Mouse (Mus musculus) urinary bladder, postnatal 25 days (tissue): ENCODE measurements around the gene Ttc26.

Source experiments
- DNase-seq: peaks from one replicate; pipeline ENCODE4 v3.0.0; 2022; ENCODE audit warnings: low spot score

Ttc26 gene

GRCm38 (mm10) chr6:38458075-38458474 is 76.8 kb downstream of the Ttc26 start:
- DNase-seq: no peak

GRCm38 (mm10) chr6:38469591-38469990 is 88.3 kb downstream of the Ttc26 start:
- no peak for DNase-seq
